Mouse (Mus musculus): Measurements from ENCODE around the gene Pheta2. TPM values are rescaled to one million over a fixed set of nuclear protein-coding genes. Genes with fewer than 3 reads are reported as not detected.

The Pheta2 gene
- total RNA-seq, 2 experiments from 2014 or later, result 0.69 to 2.4 TPM

DNA sequence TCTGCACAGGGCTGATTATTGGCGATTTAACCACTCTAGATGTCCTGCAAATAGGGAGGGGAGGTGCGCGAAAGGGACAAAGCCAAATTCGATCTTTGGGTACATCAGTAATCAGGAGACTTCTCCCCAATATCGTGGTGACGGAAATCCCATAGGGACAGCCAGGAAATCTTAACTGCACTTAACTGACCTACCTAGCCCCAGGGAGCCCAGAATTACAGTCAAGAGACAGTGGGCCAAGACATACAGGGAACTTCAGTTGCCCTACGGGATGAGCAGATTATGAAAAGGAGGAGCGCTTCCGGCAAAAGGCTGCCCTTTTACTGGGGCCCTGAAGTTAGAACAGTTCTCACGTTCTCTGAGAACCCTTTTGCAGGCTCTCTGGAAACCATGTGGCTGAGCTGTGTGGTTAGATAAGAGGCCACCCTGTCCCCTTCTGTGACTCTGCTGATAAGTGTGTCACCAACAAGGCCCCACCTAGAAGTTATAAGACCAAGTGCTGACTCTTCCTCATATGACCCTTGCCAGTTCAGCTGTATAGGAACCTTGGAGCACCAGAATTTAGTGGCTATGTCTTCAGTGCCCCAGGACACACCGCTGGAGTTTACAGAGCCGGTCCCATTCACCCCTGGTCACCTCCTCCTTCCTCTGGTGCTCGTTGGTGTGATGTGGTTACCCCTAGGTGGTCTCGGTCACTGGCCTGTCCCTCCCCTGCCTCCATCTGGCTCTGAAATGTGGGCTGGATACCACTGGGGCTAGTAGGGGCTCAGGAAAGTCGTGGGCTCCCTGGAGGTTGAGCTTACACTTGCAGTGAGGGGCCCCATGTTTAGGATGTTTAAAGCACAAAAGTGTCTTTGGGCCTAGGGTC is 3.2 kb downstream of the Pheta2 start:
- intact Hi-C loops (cut with DNase I), result no loop called here
- DNase-seq (ENCODE audit: extremely low spot score in 1 of 2, low spot score in 2 of 2), result no peak

DNA sequence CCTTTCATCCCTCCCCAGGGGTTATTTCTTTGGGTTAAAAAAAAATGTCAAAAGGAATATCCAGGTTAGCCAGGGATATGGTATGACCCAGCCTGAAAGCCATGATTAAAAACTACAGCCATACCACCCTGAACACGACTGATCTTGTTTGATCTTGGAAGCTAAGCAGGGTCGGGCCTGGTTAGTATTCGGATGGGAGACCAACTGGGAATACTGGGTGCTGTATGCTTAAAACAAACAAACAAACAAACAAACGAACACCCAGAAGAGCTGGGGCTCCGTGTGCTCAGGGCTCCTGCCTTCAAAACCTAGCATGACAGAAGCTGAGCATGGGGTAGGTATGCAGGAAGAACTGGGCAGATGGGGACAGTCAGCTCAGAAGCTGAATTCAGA is 3.8 kb downstream of the Pheta2 start:
- DNase-seq (ENCODE audit: extremely low spot score in 1 of 2, low spot score in 2 of 2), result no peak
- intact Hi-C loops (cut with DNase I), result no loop called here

DNA sequence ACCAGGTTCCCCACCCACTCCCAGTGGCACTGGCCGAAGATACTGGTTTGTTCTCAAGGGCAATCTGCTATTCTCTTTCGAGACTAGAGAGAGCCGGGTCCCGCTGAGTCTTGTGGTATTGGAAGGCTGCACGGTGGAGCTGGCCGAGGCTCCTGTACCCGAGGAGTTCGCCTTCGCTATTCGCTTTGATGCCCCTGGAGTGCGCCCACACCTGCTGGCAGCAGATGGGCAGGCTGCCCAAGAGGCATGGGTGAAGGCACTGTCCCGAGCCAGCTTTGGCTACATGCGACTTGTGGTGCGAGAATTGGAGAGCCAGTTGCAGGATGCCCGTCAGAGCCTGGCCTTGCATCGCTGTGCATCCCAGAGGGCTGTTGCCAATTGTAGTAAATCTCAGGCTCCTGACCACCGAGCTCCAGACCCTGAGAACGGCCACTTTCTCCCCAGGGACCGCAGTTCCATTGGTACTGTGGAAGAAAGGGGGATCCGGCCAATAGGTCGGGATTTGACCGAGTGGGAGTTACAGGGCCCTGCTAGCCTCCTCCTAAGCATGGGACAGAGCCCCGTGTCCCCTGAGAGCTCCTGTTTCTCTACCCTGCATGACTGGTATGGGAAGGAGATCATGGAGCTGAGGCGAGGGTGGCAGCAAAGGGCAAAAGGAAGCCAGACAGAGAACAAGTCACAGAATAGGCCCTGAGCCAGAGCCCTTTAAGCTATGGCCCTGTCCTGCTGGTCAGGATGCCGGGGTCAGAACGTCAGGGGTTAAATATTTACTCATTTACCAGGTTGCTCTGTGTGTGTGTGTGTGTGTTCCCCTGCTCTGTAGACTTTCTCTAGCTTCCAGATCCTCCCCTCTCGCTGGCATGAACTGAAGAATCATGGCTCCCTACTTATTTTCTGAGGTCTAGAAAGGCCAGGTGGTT is 4.9 kb downstream of the Pheta2 start:
- intact Hi-C loops (cut with DNase I), result no loop called here
- DNase-seq (ENCODE audit: extremely low spot score in 1 of 2, low spot score in 2 of 2), result no peak

DNA sequence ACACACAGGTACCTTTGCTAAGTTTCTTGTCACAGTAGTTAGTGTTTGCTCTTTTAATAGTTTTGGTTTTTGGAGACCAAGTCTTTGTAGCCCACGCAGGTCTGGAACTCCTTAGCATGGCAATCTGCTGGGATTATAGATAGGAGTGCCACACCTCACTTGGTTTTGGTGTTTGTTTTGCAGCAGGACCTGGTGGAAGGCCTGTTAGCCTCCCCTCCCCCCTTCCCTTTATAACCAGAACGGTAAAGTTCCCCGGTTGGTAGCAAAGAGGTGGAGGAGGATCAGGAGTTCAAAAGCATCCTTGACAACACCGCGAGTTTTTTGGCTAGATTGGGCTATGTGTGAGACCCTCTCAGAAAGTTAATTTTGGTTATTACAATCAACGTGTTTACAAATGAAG is 6.2 kb downstream of the Pheta2 start:
- intact Hi-C loops (cut with DNase I), result no loop called here
- no peak for DNase-seq (ENCODE audit: extremely low spot score in 1 of 2, low spot score in 2 of 2)

DNA sequence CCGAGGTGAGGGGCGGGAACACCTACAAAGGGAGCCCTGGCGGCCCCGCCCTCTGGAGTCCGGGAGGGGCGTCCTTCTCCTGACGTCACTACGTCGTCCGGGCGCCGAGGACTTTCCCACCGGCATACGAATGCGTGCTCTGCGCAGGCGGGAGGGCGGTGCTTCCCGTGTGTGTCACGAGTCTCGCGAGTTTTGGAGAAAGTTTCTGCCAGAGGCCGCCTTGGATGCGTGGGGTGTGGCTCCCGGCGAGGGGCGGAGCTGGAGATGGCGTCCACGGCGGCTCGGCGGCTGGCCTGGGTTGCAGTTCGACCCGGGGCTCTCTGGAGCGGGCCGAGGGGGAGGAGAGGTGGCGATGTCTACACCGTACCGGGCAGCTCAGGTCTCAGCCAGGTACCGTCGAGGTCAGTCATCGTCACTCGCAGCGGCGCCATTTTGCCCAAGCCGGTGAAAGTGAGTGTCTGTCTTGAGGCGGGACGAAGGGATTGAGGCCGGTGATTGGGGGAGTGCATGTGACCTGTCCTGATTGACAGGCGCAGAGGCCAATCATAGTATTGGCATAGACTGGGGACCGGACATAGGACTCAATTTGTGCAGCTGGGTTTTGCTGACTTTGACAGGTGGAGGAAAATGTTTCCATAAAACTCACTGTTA is 7.2 kb downstream of the Pheta2 start:
- peak; percentile 99 for DNase-seq (ENCODE audit: extremely low spot score in 1 of 2, low spot score in 2 of 2)
- intact Hi-C loops (cut with DNase I), result no loop called here

DNA sequence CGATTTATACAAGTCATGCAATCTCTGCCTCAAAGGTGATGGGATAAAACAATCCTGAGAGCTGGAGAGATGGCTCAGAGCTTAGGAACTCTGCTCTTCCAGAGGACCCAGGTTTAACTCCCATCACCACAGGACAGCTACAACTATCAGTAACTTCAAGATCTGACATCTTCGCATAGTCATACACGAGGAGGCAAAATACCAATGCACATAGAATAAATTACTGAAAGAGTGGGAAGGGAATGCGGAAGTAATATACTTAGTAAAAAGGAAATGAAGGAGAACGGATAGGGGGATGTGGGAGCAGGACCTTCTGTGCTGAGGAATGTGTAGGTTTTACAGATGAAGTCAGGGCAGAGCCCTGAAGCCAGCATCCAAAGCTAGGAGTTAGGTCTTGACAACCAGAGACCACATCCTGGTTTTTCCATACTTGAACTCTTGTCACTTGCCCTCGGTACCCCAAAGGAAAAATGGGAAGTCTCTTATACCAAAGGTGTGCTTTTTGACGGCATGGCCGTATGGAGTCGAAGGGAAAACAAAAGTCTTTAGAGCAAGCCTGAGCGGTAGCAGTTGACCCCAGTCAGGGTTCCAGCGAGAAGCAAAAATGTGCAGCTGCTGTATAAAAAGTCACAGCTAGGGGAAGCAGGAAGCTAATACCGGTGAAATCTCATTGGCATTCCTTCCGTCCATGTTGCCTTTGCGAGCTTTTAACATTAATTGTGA is 8.0 kb downstream of the Pheta2 start:
- intact Hi-C loops (cut with DNase I), result no loop called here
- DNase-seq (ENCODE audit: extremely low spot score in 1 of 2, low spot score in 2 of 2), result no peak

DNA sequence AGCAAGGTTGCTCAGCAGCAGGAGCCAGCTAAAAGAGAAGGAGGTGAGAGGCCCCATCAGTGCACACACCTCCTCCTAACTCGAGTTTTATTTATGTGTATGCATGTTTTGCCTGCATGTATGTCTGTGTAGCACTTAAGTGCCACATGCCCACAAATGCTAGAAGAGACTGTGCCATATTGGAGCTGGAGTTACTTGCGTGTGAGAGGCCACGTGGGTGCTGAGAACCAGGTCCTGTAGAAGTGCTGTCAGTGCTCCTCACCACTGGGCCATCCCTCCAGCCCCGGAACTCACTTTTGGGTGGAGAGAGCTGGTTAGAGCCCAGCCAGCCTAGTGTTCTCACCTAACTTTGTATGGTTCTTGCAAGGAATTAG is 8.5 kb downstream of the Pheta2 start:
- DNase-seq (ENCODE audit: extremely low spot score in 1 of 2, low spot score in 2 of 2), result no peak
- intact Hi-C loops (cut with DNase I), result no loop called here

DNA sequence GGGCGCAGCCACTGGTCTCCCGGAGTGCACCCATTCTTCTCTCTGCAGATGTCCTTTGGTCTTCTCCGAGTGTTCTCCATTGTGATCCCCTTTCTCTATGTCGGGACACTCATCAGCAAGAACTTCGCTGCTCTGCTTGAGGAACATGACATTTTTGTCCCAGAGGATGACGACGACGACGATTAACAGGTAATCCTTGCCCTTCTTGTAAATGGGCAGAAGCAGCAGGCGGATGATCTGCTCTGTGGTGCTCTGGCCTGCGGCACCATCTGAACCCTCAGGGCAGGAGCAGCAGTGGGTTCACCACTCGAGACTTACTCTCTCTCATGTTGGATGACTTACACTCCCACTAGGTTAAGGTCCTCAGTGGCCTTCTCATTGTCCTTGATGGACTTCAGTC is 9.1 kb downstream of the Pheta2 start:
- intact Hi-C loops (cut with DNase I), result no loop called here
- no peak for DNase-seq (ENCODE audit: extremely low spot score in 1 of 2, low spot score in 2 of 2)

DNA sequence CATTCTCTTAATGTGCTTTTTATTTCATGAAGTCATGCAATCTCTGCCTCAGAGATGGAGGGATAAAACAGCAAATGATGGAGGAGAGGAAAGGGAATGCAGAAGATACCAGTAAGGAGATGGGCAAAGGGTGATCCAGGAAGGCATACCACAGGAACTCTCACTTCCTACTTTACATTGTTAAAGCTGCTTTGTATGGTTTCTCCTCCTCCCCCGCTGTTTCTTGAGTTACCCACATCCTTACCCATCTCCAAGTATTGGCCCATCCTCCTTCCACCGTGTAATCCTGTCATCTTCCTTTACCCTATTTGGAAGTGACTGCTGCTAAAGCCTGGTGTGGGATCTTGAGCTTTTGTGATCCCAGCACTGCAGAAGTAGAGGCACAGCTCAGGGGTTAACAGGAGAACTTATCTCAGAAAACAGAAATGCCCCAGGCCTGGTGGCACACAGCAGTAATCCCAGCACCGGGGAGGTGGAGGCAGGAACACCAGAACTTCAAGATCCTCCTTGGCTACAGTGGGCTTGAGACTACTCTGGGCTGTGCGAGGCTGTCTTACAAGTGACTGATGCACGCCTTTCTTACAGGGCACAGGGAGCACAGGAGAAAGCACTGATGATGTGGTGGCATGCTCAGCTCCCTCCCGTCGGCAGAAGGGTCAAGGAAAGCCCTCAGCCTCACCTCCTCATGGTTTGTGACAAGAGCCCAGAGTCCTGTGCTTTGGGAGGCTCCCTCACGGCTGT is 9.7 kb downstream of the Pheta2 start:
- no peak for DNase-seq (ENCODE audit: extremely low spot score in 1 of 2, low spot score in 2 of 2)
- intact Hi-C loops (cut with DNase I), result no loop called here

DNA sequence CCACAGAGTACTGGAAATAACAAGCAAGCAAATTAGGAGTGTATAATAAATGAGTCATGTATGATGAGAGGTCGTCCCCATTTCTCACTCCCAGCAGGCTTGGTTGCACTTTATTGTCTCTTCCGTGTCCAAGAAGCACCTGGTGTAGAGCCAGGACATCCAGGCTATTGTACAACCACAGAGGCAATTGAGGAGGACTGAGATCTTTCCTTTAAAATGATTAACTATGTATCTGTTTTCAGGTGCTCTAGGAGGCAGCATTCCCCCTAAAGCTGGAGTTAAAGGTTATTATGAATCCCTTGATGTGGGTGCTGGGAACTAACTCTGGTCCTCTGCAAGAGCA is 10.2 kb downstream of the Pheta2 start:
- intact Hi-C loops (cut with DNase I), result no loop called here

DNA sequence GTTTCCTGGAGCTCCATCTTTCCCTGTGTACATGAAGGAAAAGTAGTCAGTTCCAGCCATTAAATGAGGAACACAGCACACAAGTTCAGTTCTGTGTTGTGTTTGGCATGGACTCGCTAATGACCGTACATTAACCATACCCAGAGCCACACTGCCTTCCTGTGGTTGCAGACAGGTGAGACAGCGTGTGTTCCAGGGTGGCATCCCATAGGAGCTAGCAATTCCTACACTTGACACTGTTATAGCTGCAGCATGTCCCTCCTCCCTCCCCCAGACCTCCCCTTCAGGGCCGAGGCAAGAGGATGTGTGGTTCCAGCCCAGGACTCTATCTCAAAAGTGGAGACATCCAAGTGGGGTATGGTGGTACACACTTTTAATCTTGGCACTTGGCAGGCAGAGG is 11.6 kb downstream of the Pheta2 start:
- DNase-seq (ENCODE audit: extremely low spot score in 1 of 2, low spot score in 2 of 2), result no peak
- intact Hi-C loops (cut with DNase I), result no loop called here

More for the DNA sequence above, 10.2 kb downstream of the Pheta2 start:
- no peak for DNase-seq (ENCODE audit: extremely low spot score in 1 of 2, low spot score in 2 of 2)

DNA sequence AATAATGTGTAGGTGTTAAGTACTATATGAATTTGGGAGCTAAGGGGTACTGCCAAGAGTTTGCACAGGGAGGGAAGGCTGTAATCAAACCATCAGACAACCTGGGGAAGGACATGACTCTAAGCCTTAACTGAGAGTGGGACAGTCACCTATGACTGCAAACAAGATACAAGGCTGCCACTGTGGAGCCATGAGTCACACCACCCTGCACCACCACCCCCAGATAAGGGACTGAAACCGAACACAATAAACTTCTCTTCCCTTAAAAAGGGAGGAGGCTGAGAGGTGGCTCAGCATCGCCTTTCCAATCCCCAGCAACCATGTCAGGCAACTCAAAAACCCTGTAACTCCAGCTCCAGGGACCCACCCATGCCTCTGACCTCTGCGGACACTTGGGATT is 12.7 kb downstream of the Pheta2 start:
- intact Hi-C loops (cut with DNase I), result no loop called here
- DNase-seq (ENCODE audit: extremely low spot score in 1 of 2, low spot score in 2 of 2), result no peak

DNA sequence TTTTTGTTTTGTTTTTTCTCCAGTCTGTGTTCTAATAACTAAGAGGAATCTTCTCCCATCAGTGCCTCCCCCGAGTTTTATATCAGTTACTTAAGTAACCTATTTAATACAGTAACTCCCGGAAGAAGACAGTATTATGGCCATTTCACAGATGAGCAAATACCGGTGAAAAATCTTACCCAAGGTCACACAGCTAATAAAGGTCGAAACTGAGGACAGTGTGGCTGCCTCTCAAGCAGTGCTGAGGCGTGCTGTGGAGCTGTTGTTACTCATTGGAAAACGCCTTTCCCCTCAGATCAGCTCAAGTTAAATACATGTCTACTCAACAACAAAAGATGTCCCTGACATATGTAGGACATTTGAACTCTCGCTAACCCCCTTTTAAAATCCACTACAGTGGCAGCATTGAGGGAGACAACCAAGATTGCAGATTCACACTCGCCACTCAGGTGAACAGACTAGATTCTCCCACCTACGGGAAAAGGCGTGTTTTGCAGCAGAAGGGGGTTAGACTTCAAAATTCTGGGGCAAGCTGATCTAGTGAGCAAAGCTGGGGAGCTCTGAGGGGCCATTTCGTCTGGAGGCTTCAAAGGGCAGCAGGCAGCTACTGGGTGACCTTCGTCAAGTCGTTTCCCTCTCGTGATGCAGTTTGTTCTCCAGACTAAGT is 14.5 kb downstream of the Pheta2 start:
- intact Hi-C loops (cut with DNase I), result no loop called here

DNA sequence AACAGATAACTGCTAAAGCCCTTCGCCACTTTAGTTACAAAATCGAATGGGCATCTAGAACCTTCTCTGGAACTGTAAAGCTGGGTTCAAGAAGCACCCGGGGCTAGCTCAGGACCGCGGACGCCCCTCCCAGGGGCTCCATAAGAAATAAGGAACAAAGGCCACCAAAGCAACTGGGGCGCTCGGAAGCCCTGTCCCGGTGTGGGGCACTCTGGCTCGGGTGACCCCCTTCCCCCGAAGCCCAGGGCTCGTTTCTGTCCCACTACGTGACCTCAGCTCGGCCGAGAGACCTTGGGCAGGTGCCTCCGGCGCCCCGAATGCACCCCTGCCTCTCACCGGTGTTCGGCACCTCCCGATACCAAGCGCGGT is 15.0 kb downstream of the Pheta2 start:
- DNase-seq (ENCODE audit: extremely low spot score in 1 of 2, low spot score in 2 of 2), result no peak
- intact Hi-C loops (cut with DNase I), result loop anchor here (2.0 kb wide), 1 partner anchor 63 kb away; no protein-coding TSS in a partner anchor

More for the DNA sequence above, 14.5 kb downstream of the Pheta2 start:
- DNase-seq (ENCODE audit: extremely low spot score in 1 of 2, low spot score in 2 of 2), result no peak

DNA sequence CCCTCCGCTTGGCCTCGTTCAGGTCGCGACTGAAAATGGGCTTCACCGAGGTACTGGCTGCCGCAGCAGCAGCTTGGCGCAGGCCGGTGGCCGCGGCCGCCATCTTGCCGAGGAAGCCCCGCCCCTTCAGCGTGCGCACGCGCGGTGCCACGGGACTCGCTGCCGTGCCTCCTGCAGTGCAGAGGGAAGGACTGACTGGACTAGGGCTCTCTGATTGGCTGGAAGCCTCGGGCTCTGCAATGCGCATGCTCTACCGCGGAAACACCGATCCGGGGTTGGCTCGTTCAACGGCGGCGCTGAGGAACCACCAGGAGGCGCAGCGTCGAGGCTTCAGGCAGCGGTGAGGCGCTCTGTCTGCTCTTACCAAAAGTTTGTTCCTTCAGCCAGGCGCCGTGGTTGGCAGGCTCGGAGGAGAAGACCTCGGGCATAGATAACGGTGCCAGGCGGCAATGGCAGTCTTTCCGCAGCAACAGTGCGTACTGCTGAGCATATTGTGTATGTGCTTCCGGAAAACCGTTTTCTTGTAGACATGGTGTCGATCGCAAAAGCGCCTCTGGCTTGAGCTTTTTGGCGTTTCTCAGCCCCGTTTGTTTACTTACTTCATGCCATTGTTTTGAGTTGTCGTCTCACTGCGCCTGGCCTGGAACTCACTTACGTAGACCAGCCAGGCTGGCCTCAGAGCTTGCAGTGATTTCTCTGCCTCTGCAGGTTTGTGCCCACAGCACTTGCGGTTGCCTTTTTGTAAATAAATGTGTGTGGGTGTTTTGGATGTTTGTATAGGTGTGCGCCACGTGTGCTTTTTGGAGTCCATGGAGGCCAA is 15.6 kb downstream of the Pheta2 start, which contains the start of gene Ndufa6:
Gene Ndufa6 (minus strand): TSS at position 197 of the 820 bp plus-strand sequence.
- peak; percentile 97 to 98 for DNase-seq (ENCODE audit: extremely low spot score in 1 of 2, low spot score in 2 of 2)
- intact Hi-C loops (cut with DNase I), result loop anchor here (2.0 kb wide), 1 partner anchor 62 kb away; no protein-coding TSS in a partner anchor

DNA sequence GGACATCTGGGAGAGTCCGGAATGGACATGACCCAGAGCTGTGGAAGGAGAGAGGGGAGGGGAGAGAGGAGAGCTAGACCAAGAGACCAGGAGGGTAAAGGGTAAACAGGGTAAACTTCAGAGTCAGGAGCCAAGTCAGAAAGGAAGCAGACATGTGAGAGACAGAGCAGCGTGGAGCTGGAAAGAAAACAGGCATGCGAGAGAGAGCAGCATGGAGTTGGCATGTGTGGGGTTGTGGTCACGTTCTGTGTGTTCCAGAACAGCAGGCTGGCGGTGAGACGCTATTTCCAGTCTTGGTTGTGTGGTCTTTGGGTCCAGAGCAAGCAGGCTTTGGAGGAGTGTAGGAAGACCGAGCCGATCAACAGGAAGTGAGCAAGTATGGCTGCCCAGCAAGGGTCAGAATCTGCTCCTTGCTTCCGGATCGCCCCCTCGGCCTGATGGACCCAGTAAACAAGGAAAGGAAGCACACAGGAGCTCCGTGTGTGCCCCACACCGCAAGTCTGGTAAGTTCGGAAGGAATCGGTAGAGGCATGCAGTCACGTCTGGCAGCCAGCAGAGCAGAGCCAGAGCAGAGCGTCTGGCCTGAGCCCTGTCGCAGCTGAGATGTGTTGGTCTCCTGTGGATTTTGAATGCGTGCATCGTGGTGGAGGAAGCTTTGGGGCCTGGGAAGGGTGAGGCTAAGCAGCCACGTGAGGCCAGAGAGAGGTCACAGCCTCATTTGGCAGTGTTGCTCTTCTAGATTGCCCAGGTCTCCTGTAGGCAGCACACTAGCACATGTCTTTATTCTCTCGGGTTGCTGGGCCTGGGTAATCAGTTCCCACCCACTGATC is 19.9 kb downstream of the Pheta2 start:
- intact Hi-C loops (cut with DNase I), result no loop called here
- peak in 1 of 2 experiments; percentile 45 for DNase-seq (ENCODE audit: extremely low spot score in 1 of 2, low spot score in 2 of 2)
